Mouse (Mus musculus) brain, embryonic 14.5 days (tissue): ENCODE results near the gene Snai3.

Source experiments
- CTCF ChIP-seq: fragments of 200-500 bp; IDR thresholded peaks from 2 replicates; pipeline ENCODE4 v1.5.1; 2012; ENCODE audit warnings: inconsistent platforms, mild to moderate bottlenecking, moderate library complexity, borderline replicate concordance; ENCODE audit not compliant: insufficient read depth, insufficient read length; ENCODE audit errors: extremely low read depth
- POLR2A ChIP-seq: fragments of 200-500 bp; IDR thresholded peaks from 2 replicates; pipeline ENCODE4 v1.6.1; 2012; ENCODE audit warnings: mild to moderate bottlenecking, inconsistent platforms, borderline replicate concordance; ENCODE audit not compliant: poor library complexity, insufficient read depth, insufficient read length, severe bottlenecking; ENCODE audit errors: extremely low read depth

- TF ChIP-seq CTCF (no peak), POLR2A (no peak)
Observed at GRCm38 (mm10) chr8:122442781-122443180, 17.8 kb downstream of the Snai3 start.
